Mouse (Mus musculus) testis, postnatal 10 days (tissue): ENCODE measurements at regions not wholly inside any gene's neighbourhood (a gene's known extent, or its start where the extent isn't known, plus 50 kb on each side); places are given as distances from the start of the nearest gene placed in this dataset.

Experiments
- DNase-seq: peaks from one replicate; pipeline ENCODE4 v3.0.0; 2021; ENCODE audit warnings: low spot score

GRCm38 (mm10) chr7:73032316-73032980, 342.9 kb upstream of the Rgma start:
- DNase-seq: no peak

DNA sequence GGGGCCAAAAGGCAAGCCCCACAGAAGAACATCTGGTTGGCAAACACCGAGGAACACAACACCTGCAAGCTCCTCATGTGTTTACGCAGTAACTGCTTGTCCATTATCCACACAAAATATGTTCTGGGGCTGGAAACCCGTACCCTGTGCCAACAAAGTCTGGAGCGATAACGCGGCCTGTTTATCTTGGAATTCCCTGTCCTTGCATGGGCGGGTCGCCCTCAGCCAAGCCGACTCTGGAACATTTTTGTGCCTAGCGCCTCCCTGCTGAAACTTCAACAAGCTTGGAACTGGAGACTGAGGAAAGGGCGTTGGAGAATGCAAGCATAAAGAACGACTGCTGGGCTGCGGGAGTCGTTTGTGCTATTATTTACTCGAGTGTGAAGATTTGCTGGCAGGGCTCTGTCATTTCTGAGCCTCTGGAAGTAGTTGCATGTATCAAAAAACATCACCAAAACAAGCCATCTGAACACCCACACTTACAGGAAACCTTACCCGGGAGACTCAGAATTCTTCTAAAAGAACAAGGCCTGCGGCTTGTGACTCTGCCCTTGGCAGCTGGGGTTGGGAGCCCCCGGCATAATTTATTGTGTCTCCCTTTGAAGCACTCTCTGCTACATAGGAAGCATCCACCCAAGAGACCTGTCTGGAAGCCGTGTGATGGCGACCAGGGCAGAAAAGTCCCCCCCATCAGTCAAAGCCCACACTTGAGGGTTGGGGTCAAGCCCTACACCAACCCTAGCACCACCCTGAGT, 338.3 kb upstream of the Rgma start:
- DNase-seq: peak; percentile 67

DNA sequence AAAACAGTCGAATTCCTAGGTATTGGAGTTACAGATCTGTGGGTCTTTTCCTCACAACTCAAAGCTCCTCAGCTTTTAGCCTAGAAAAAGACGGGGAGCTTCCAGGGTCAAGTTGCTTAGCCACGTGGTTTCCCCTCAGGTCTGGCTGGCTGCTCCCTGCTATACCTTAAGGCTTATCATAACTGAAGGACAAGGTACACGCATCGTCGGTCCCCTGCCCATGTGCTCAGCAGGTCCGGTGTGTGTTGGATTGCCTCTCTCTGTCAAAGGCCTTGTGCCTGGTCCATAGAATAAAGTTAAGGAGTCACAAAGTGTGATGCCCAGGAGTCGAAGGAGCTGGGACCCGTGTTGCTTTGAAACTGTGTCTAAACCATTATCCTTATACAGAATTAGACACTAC, 337.7 kb upstream of the Rgma start:
- DNase-seq: no peak

- no peak for DNase-seq
These were observed 335.4 kb upstream of the Rgma start for GRCm38 (mm10) chr7:73039921-73040320.

- no peak for DNase-seq
These were observed 331.0 kb upstream of the Rgma start for GRCm38 (mm10) chr7:73044316-73044715.

DNA sequence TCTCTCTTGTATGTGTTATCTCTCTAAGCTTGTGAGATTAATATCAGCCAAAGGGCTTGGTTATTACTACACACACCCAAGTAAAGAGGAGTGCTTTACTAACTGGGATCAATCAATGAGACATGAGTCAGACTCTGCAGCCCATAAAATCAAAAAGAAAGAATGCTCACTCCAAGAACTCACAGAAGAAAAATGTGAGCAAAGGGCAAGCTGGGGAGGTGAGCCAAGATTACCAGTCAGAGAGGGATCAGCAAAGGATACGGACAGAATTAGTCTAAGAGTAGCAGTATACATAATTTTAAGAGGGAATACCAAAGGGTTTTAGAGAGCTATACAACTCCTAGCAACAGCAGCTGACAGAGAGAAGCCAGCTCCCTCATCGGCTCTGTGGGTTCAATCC, 319.4 kb upstream of the Rgma start:
- DNase-seq: peak; percentile 19

DNA sequence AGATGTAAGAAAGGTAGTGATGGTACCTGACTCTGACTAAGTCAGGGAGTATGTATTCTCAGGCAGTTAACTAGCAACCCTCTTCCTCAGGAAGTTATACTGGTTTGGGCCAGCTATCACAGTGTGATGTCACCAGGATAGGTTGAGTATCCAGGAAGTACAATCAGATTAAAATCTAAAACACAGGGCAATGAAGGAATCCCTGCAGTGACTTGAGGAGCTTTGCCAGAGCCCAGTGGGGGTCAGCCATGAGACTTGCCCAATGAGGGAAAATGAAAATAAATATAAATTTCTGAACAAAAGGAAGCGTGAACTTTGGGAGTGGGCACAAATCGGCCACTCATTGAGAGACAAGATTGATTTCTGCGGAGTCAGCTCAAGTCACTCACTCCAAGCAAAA, 311.8 kb upstream of the Rgma start:
- peak; percentile 6 for DNase-seq

GRCm38 (mm10) chr7:73068534-73068933, 306.8 kb upstream of the Rgma start:
- DNase-seq: no peak

GRCm38 (mm10) chr7:73069352-73069751, 306.0 kb upstream of the Rgma start:
- peak; percentile 14 for DNase-seq

DNA sequence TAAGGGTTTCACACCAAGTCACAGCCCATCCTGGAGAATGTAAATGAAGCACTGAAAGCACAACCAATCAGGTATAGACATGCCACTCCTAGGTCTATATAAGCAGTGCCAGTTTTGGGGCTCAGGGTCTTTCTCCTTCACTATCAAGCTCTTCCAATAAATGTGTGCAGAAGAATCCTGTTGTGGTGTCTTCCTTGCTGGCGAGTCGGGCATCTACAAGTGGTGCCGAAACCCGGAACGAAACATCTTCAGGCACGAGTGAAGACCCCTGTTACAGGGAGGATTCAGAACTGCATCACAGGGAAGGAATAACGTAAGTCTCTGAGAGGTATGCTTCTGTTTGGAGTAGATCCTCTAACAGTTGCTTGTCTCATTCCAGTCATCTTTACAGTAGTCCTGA, 299.9 kb upstream of the Rgma start:
- peak; percentile 16 for DNase-seq

DNA sequence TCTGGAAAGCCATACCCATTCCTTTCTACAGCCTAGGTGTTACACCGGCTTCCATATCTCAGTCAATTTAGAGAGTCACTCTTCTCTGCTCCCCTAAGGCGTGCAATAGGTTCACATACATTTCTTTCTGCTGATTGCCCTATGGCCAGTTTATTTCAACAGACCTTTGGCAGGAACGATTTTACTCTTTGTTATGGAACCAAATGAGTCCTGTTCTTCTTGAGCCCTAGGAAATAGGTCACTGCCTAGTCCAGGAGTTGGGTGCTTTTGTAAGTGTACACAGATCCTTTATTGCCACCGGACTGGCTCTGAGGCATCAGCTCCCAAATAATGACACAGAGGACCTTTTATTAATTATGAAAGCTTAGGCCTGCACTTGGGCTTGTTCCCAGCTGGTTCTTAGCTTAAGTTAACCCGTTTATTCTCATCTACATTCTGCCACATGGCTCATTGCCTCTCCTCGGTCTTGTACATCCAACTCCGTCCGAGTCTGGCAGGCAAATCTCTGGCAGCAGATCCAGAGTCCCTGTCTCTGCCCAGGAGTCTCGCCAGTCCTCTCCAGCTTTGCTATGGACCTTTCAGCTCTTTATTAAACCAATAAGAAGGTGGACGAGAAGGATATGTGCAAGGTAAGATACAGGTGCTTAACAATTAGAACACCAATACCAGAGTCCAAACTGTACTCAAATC, 287.7 kb upstream of the Rgma start:
- DNase-seq: no peak

- no peak for DNase-seq
These were observed 287.0 kb upstream of the Rgma start for GRCm38 (mm10) chr7:73088321-73088720.

- DNase-seq: no peak
These were observed 283.6 kb upstream of the Rgma start for GRCm38 (mm10) chr7:73091758-73092157.

- no peak for DNase-seq
These were observed 281.2 kb upstream of the Rgma start for GRCm38 (mm10) chr7:73094059-73094458.

GRCm38 (mm10) chr7:73118871-73119270, 256.4 kb upstream of the Rgma start:
- DNase-seq: peak; percentile 54

DNA sequence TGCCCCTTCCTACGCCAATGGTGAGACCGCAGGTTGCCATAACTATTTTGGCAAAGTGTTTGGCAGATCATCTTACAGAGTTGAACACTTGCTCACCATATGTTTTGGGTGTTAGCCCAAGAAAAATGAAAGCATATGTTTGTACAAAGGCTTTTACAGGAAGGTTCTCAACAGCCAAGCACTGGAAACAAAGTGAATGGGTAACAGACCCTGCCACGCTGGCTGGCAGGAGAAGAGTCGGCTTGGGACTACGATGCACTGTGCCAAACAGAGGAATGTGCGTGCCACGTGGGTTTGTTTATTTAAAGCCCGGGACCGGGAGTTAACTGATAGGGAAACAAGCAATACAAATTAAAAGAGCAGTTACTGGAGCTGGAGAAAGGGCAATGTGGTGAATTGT, 255.0 kb upstream of the Rgma start:
- DNase-seq: no peak

GRCm38 (mm10) chr7:73124976-73125375, 250.3 kb upstream of the Rgma start:
- no peak for DNase-seq

- DNase-seq: no peak
These were observed 249.4 kb upstream of the Rgma start for GRCm38 (mm10) chr7:73125864-73126263.

- no peak for DNase-seq
These were observed 239.5 kb upstream of the Rgma start for GRCm38 (mm10) chr7:73135786-73136185.

DNA sequence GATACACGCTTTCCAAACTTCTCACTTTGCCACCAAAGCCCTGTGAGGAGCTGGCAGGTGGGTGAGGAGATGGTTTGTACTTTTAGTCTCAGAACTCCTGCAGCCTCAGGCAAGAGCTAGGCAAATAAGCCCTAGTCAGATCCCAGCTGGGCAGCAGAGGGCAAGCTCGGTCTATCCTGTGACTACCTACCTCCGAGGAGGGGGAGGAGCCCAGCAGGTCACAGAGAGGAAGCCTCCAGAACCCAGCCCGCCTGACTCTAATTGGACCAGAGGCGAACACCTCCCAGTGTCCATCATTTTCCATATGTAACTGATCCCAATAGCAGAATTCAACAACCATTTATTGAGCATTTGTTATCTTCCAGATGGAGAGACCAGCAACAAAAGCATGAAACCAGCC, 237.0 kb upstream of the Rgma start:
- DNase-seq: no peak

DNA sequence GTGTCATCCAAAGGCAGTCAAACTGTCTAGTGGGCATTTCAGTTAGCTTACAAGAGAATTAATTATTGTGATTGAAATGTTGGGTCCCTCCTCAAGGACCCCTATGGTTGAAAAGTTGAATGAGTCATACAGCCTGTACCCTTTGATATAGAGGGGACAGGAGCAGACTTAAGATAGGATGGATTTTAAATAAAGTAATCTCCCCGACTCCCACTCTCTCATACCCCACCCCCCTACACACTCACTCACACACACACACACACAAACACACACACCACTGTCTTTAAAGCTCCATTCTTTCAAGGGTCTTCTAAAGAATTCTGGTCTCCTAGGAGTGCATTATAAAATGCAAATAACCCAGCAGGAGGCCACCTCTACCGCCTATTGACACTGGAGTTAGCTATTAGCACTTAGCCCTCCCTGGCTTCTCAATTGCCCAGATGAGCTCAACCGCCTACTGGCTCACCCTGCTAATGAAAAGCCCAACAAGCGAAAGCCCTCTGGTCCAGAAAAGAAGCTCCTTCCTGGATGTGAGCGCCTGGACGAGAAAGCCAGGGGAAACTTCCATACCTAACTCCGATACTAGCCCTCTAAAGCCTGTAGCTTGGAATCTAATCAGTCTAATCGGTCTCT, 236.3 kb upstream of the Rgma start:
- no peak for DNase-seq

GRCm38 (mm10) chr7:73139901-73140300, 235.4 kb upstream of the Rgma start:
- no peak for DNase-seq

DNA sequence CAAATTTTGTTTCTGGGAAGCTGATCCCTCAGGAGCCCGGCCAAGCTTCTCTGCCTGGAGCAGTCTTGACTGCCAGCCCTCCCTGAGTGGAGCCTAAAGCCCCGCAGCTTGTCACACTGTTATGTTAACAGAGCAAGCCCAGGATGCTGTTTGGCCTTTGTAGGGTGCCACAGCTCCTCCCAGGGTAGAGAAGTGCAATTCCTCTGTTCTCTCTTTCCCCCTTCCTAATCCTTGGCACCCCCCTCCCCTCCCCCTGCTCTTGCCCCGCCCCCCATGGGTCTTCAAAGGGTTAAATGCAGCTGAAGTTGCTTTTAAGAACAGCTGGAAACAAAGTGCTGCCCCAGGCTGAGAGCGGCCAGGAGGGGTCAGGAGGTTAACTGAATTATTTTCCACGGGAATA, 234.1 kb upstream of the Rgma start:
- DNase-seq: no peak
